Mouse (Mus musculus): ENCODE data around the gene Sema3c. TPM values are rescaled to one million over a fixed set of nuclear protein-coding genes. Genes with fewer than 3 reads are reported as not detected.

Gene Sema3c
- total RNA-seq, 4 experiments from 2014 or later: 20.3 to 22.2 (median 21.3) TPM

- DNase-seq (ENCODE audit: low spot score): no peak
These were observed 73.7 kb downstream of the Sema3c start for GRCm38 (mm10) chr5:17647643-17648226.

GRCm38 (mm10) chr5:17648865-17649542 lies 74.9 kb downstream of the Sema3c start:
- DNase-seq (ENCODE audit: low spot score): no peak

GRCm38 (mm10) chr5:17661223-17661622 lies 87.1 kb downstream of the Sema3c start:
- DNase-seq (ENCODE audit: low spot score): no peak

GRCm38 (mm10) chr5:17671356-17671755 lies 97.3 kb downstream of the Sema3c start:
- no peak for DNase-seq (ENCODE audit: low spot score)

GRCm38 (mm10) chr5:17680862-17681261 lies 106.8 kb downstream of the Sema3c start:
- DNase-seq (ENCODE audit: low spot score): no peak

GRCm38 (mm10) chr5:17689121-17689520 lies 115.0 kb downstream of the Sema3c start:
- peak; percentile 33 for DNase-seq (ENCODE audit: low spot score)

GRCm38 (mm10) chr5:17689604-17690003 lies 115.5 kb downstream of the Sema3c start:
- peak; percentile 28 for DNase-seq (ENCODE audit: low spot score)

GRCm38 (mm10) chr5:17695366-17695765 lies 121.3 kb downstream of the Sema3c start:
- DNase-seq (ENCODE audit: low spot score): no peak

GRCm38 (mm10) chr5:17698905-17699304 lies 124.8 kb downstream of the Sema3c start:
- DNase-seq (ENCODE audit: low spot score): no peak

- no peak for DNase-seq (ENCODE audit: low spot score)
These were observed 130.1 kb downstream of the Sema3c start for GRCm38 (mm10) chr5:17704160-17704559.

- DNase-seq (ENCODE audit: low spot score): no peak
These were observed 133.0 kb downstream of the Sema3c start for GRCm38 (mm10) chr5:17707086-17707485.

- DNase-seq (ENCODE audit: low spot score): no peak
These were observed 138.3 kb downstream of the Sema3c start for GRCm38 (mm10) chr5:17712374-17712773.

- DNase-seq (ENCODE audit: low spot score): no peak
These were observed 141.1 kb downstream of the Sema3c start for GRCm38 (mm10) chr5:17715206-17715605.

- no peak for DNase-seq (ENCODE audit: low spot score)
These were observed 145.9 kb downstream of the Sema3c start for GRCm38 (mm10) chr5:17720011-17720410.

GRCm38 (mm10) chr5:17724031-17724430 lies 149.9 kb downstream of the Sema3c start:
- DNase-seq (ENCODE audit: low spot score): no peak

GRCm38 (mm10) chr5:17728047-17728446 lies 154.0 kb downstream of the Sema3c start:
- no peak for DNase-seq (ENCODE audit: low spot score)

- DNase-seq (ENCODE audit: low spot score): no peak
These were observed 165.7 kb downstream of the Sema3c start for GRCm38 (mm10) chr5:17739805-17740204.

GRCm38 (mm10) chr5:17746520-17746919 lies 172.4 kb downstream of the Sema3c start:
- no peak for DNase-seq (ENCODE audit: low spot score)

GRCm38 (mm10) chr5:17747143-17747542 lies 173.1 kb downstream of the Sema3c start:
- DNase-seq (ENCODE audit: low spot score): no peak

- no peak for DNase-seq (ENCODE audit: low spot score)
These were observed 174.2 kb downstream of the Sema3c start for GRCm38 (mm10) chr5:17748293-17748692.

- DNase-seq (ENCODE audit: low spot score): no peak
These were observed 179.5 kb downstream of the Sema3c start for GRCm38 (mm10) chr5:17753471-17754005.

GRCm38 (mm10) chr5:17766006-17766677 lies 192.1 kb downstream of the Sema3c start:
- peak; percentile 30 for DNase-seq (ENCODE audit: low spot score)

GRCm38 (mm10) chr5:17770328-17770727 lies 196.2 kb downstream of the Sema3c start:
- no peak for DNase-seq (ENCODE audit: low spot score)
